Mouse (Mus musculus): ENCODE measurements around the gene Plp2. TPM values are rescaled to one million over a fixed set of nuclear protein-coding genes. Genes with fewer than 3 reads are reported as not detected.

Plp2 gene
- polyA plus RNA-seq, 2 experiments: 27.3 to 29.0 TPM

DNA sequence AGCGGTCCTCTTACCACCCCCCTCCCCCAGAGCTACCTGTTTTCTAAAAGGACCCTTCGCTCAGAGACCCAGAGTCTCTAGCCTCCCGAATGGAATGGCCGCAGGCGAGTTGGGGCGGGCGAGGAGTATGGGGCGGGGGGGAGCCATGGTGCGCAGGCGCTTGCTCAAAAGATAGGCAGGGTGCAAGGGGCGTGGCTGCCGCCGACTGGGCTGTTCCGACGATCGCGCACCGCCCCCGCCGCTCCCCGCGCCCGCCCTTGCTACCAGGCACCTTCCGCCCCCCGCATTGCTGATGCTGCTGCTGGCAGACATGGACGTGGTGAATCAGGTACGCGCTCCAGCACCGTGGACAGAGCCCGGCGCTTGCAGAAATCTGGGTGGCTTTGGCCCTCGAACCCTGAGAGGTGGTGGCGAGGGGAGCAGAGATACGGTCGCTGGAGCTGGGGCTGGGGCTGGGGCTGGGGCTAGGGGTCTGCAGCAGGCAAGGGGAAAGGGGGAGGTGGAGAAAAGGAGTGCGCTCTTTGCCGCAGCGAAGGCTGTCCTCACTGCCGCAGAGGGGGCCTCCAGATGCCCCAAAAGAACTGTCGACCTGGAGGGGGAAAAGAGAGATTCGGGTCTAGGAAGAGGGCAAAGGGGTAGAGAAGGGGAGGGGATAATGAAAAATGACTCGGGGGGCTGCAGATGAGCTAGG is 32.6 kb downstream of the Plp2 start, which contains the start of gene Syp:
Gene Syp, plus strand, starts transcription at position 71 of the 691 bp plus-strand sequence.
- Histone ChIP-seq H3K36me3 (replicated peaks; ENCODE audit: control insufficient read depth, insufficient read depth, low read depth) (no peaks in the 10 kb centered on the region), H3K27me3 (ENCODE audit: control insufficient read depth, insufficient read depth, low read length) (peaks cover 4% of the 10 kb centered on the region), H3K4me2 (ENCODE audit: low read depth) (peak within 1 kb of the TSS; percentile 64), H3K4me1 (replicated peaks; ENCODE audit: control insufficient read depth in 2 of 2, insufficient read depth in 2 of 2, low read length in 1 of 2) (peaks cover 0 to 4% of the 10 kb centered on the region in 2 experiments; a peak in 2 of 4 replicates), H3K9ac (replicated peaks) (0 out of 2 replicates have a peak within 1 kb of the TSS, but pooled peaks have one; percentile 18), H3K27ac (no peak within 1 kb of the TSS), H3K4me3 (ENCODE audit: insufficient read depth in 1 of 2, low read depth in 2 of 2, low read length in 2 of 2) (peak within 1 kb of the TSS; percentile 27 to 33; a peak in 3 of 4 replicates), H3K9me3 (ENCODE audit: control insufficient read depth, low read length) (no peaks in the 10 kb centered on the region)
- peak; percentile 54 to 61 (median 57) for DNase-seq (ENCODE audit: low read depth in 3 of 3, low spot score in 3 of 3)
- WGBS (ENCODE audit: insufficient replicate concordance): 13% methylated on average over 33 of the region's 42 CpGs
- peak; percentile 89 for ATAC-seq (ENCODE audit: insufficient read depth)
- no peak for TF ChIP-seq CTCF (IDR thresholded peaks at IDR 0.05; ENCODE audit: low read depth)
- TF ChIP-seq EP300 (IDR thresholded peaks at IDR 0.05; ENCODE audit: low read depth): no peak

DNA sequence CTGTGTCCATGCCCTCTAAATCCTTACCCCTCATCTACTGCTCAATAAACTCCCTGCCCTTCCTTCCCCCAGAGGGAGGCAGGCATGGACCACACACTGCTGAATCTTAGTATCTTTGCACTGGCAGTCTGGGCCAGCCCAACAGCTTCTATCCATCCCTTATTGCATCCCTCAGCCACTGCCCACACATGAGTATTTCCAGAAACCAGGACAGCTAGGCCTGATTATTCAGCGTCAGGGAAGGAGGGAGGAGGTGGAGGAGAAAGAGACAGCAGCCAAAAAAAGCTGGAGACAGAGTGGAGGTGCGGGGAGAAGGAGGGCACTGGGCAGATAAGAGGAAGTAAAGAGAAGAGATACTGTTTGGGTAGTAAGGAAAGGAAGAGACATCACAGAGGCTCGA is 36.1 kb downstream of the Plp2 start:
- H3K4me1 ChIP-seq (replicated peaks; ENCODE audit: control insufficient read depth in 2 of 2, insufficient read depth in 2 of 2, low read length in 1 of 2): peaks cover 0 to 2% of the 10 kb centered on the region in 2 experiments; a peak in 2 of 4 replicates
- no peak for DNase-seq (ENCODE audit: low read depth in 3 of 3, low spot score in 3 of 3)
- no peaks in the 10 kb centered on the region for H3K9me3 ChIP-seq (ENCODE audit: control insufficient read depth, low read length)
- no peak overlapping the region for H3K27ac ChIP-seq
- H3K9ac ChIP-seq (replicated peaks): no peak overlapping the region
- no peak overlapping the region for H3K4me3 ChIP-seq (ENCODE audit: insufficient read depth in 1 of 2, low read depth in 2 of 2, low read length in 2 of 2)
- 33% methylated on average over 3 of the region's 3 CpGs for WGBS (ENCODE audit: insufficient replicate concordance)
- no peak for ATAC-seq (ENCODE audit: insufficient read depth)
- no peaks in the 10 kb centered on the region for H3K36me3 ChIP-seq (replicated peaks; ENCODE audit: control insufficient read depth, insufficient read depth, low read depth)
- peaks cover 4% of the 10 kb centered on the region for H3K27me3 ChIP-seq (ENCODE audit: control insufficient read depth, insufficient read depth, low read length)
- TF ChIP-seq EP300 (IDR thresholded peaks at IDR 0.05; ENCODE audit: low read depth) (no peak), CTCF (IDR thresholded peaks at IDR 0.05; ENCODE audit: low read depth) (no peak)
- H3K4me2 ChIP-seq (ENCODE audit: low read depth): no peak overlapping the region

DNA sequence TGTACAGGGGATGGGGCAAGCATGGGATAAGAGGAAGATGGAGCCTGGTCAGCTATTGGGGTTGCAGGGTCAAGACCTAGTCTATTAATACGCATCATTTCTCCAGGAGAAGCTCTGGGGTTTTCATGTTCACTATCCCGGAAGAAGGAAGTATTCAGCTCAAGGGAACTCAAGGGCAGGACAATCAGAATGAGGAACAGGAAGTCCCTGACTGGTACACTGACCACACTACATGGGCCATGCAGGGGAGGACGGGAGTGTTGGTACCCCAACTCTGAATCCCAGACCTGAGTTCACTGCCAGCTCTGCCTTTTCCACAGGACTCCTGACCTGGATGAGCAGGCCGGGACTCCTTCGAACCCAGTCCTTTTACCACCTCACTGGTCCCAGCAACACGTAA is 38.6 kb downstream of the Plp2 start:
- Histone ChIP-seq H3K9me3 (ENCODE audit: control insufficient read depth, low read length) (no peaks in the 10 kb centered on the region), H3K27ac (no peak overlapping the region), H3K4me1 (replicated peaks; ENCODE audit: control insufficient read depth in 2 of 2, insufficient read depth in 2 of 2, low read length in 1 of 2) (no peaks in the 10 kb centered on the region), H3K4me3 (ENCODE audit: insufficient read depth in 1 of 2, low read depth in 2 of 2, low read length in 2 of 2) (no peak overlapping the region), H3K36me3 (replicated peaks; ENCODE audit: control insufficient read depth, insufficient read depth, low read depth) (no peaks in the 10 kb centered on the region), H3K4me2 (ENCODE audit: low read depth) (no peak overlapping the region), H3K9ac (replicated peaks) (no peak overlapping the region), H3K27me3 (ENCODE audit: control insufficient read depth, insufficient read depth, low read length) (no peaks in the 10 kb centered on the region)
- no peak for ATAC-seq (ENCODE audit: insufficient read depth)
- DNase-seq (ENCODE audit: low read depth in 3 of 3, low spot score in 3 of 3): no peak
- WGBS (ENCODE audit: insufficient replicate concordance): 63% methylated on average over 6 of the region's 6 CpGs
- TF ChIP-seq CTCF (IDR thresholded peaks at IDR 0.05; ENCODE audit: low read depth) (no peak), EP300 (IDR thresholded peaks at IDR 0.05; ENCODE audit: low read depth) (no peak)

Other genes starting within 250 kb of the Plp2 start
- gene Foxp3, start 97.7 kb downstream of the Plp2 start, polyA plus RNA-seq (2012; rRNA removed): not detected in 2 replicates
- gene Foxp3, start 97.7 kb downstream of the Plp2 start, polyA plus RNA-seq (2014; fragmentation: Nextera tagmentation; extraction: Ambion mirVana): not detected in 2 replicates
- gene Ppp1r3f, start 97.1 kb downstream of the Plp2 start, polyA plus RNA-seq (2012; rRNA removed): 0.42 and 0.56 TPM in 2 replicates
- gene Ppp1r3f, start 97.1 kb downstream of the Plp2 start, polyA plus RNA-seq (2014; fragmentation: Nextera tagmentation; extraction: Ambion mirVana): 0.06 TPM in 2 replicates
- gene Ccdc22, start 65.9 kb downstream of the Plp2 start, polyA plus RNA-seq (2012; rRNA removed): 9.0 TPM in 2 replicates
- gene Ccdc22, start 65.9 kb downstream of the Plp2 start, polyA plus RNA-seq (2014; fragmentation: Nextera tagmentation; extraction: Ambion mirVana): 16.7 and 19.0 TPM in 2 replicates
- gene Cacna1f, start 64.3 kb downstream of the Plp2 start, polyA plus RNA-seq (2012; rRNA removed): 0.04 and 0.06 TPM in 2 replicates
- gene Cacna1f, start 64.3 kb downstream of the Plp2 start, polyA plus RNA-seq (2014; fragmentation: Nextera tagmentation; extraction: Ambion mirVana): 0.03 and 0.11 TPM in 2 replicates
- gene Syp, start 32.9 kb downstream of the Plp2 start, polyA plus RNA-seq (2012; rRNA removed): 0.34 and 0.39 TPM in 2 replicates
- 0.05 and 0.25 TPM in 2 replicates for gene Syp, start 32.9 kb downstream of the Plp2 start, polyA plus RNA-seq (2014; fragmentation: Nextera tagmentation; extraction: Ambion mirVana)
- gene Prickle3, start 14.1 kb downstream of the Plp2 start, polyA plus RNA-seq (2012; rRNA removed): 1.2 and 1.3 TPM in 2 replicates
- gene Prickle3, start 14.1 kb downstream of the Plp2 start, polyA plus RNA-seq (2014; fragmentation: Nextera tagmentation; extraction: Ambion mirVana): 0.34 and 1.0 TPM in 2 replicates
- gene Magix, start 9.9 kb upstream of the Plp2 start, polyA plus RNA-seq (2012; rRNA removed): 0.02 and 0.04 TPM in 2 replicates
- gene Magix, start 9.9 kb upstream of the Plp2 start, polyA plus RNA-seq (2014; fragmentation: Nextera tagmentation; extraction: Ambion mirVana): 0.20 TPM in 1 of 2 replicates, not detected in the other
- 4.4 and 7.0 TPM in 2 replicates for gene Gpkow, start 25.7 kb upstream of the Plp2 start, polyA plus RNA-seq (2012; rRNA removed)
- 12.6 and 14.6 TPM in 2 replicates for gene Gpkow, start 25.7 kb upstream of the Plp2 start, polyA plus RNA-seq (2014; fragmentation: Nextera tagmentation; extraction: Ambion mirVana)
- gene Wdr45, start 42.9 kb upstream of the Plp2 start, polyA plus RNA-seq (2012; rRNA removed): 11.8 and 12.1 TPM in 2 replicates
- 7.5 and 10.0 TPM in 2 replicates for gene Wdr45, start 42.9 kb upstream of the Plp2 start, polyA plus RNA-seq (2014; fragmentation: Nextera tagmentation; extraction: Ambion mirVana)
- 0.09 and 0.18 TPM in 2 replicates for gene Gm45208, start 50.9 kb upstream of the Plp2 start, polyA plus RNA-seq (2012; rRNA removed)
- gene Gm45208, start 50.9 kb upstream of the Plp2 start, polyA plus RNA-seq (2014; fragmentation: Nextera tagmentation; extraction: Ambion mirVana): not detected in 2 replicates
- 4.3 and 5.7 TPM in 2 replicates for gene Praf2, start 57.0 kb upstream of the Plp2 start, polyA plus RNA-seq (2012; rRNA removed)
- 4.0 and 6.6 TPM in 2 replicates for gene Praf2, start 57.0 kb upstream of the Plp2 start, polyA plus RNA-seq (2014; fragmentation: Nextera tagmentation; extraction: Ambion mirVana)
- 1.4 and 2.0 TPM in 2 replicates for gene Ccdc120, start 79.5 kb upstream of the Plp2 start, polyA plus RNA-seq (2012; rRNA removed)
- 1.5 and 2.3 TPM in 2 replicates for gene Ccdc120, start 79.5 kb upstream of the Plp2 start, polyA plus RNA-seq (2014; fragmentation: Nextera tagmentation; extraction: Ambion mirVana)
- gene Tfe3, start 91.2 kb upstream of the Plp2 start, polyA plus RNA-seq (2012; rRNA removed): 4.6 and 4.7 TPM in 2 replicates
- gene Tfe3, start 91.2 kb upstream of the Plp2 start, polyA plus RNA-seq (2014; fragmentation: Nextera tagmentation; extraction: Ambion mirVana): 5.7 and 7.3 TPM in 2 replicates
- 23.3 and 31.3 TPM in 2 replicates for gene Gripap1, start 118.4 kb upstream of the Plp2 start, polyA plus RNA-seq (2012; rRNA removed)
- gene Gripap1, start 118.4 kb upstream of the Plp2 start, polyA plus RNA-seq (2014; fragmentation: Nextera tagmentation; extraction: Ambion mirVana): 17.7 and 19.7 TPM in 2 replicates
- gene Kcnd1, start 150.9 kb upstream of the Plp2 start, polyA plus RNA-seq (2012; rRNA removed): 0.37 and 0.43 TPM in 2 replicates
- gene Kcnd1, start 150.9 kb upstream of the Plp2 start, polyA plus RNA-seq (2014; fragmentation: Nextera tagmentation; extraction: Ambion mirVana): 0.19 TPM in 2 replicates
- gene Otud5, start 170.0 kb upstream of the Plp2 start, polyA plus RNA-seq (2012; rRNA removed): 30.0 and 30.4 TPM in 2 replicates
- 26.9 and 28.8 TPM in 2 replicates for gene Otud5, start 170.0 kb upstream of the Plp2 start, polyA plus RNA-seq (2014; fragmentation: Nextera tagmentation; extraction: Ambion mirVana)
- gene Pim2, start 206.9 kb upstream of the Plp2 start, polyA plus RNA-seq (2012; rRNA removed): 2.8 and 2.9 TPM in 2 replicates
- 2.3 and 2.4 TPM in 2 replicates for gene Pim2, start 206.9 kb upstream of the Plp2 start, polyA plus RNA-seq (2014; fragmentation: Nextera tagmentation; extraction: Ambion mirVana)
- 13.1 and 13.6 TPM in 2 replicates for gene Slc35a2, start 212.6 kb upstream of the Plp2 start, polyA plus RNA-seq (2012; rRNA removed)
- gene Slc35a2, start 212.6 kb upstream of the Plp2 start, polyA plus RNA-seq (2014; fragmentation: Nextera tagmentation; extraction: Ambion mirVana): 6.6 and 6.7 TPM in 2 replicates
- 27.3 and 41.4 TPM in 2 replicates for gene Pqbp1, start 227.9 kb upstream of the Plp2 start, polyA plus RNA-seq (2012; rRNA removed)
- gene Pqbp1, start 227.9 kb upstream of the Plp2 start, polyA plus RNA-seq (2014; fragmentation: Nextera tagmentation; extraction: Ambion mirVana): 28.4 and 28.5 TPM in 2 replicates
- 18.2 and 18.6 TPM in 2 replicates for gene Timm17b, start 228.0 kb upstream of the Plp2 start, polyA plus RNA-seq (2012; rRNA removed)
- gene Timm17b, start 228.0 kb upstream of the Plp2 start, polyA plus RNA-seq (2014; fragmentation: Nextera tagmentation; extraction: Ambion mirVana): 105 and 109 TPM in 2 replicates
- gene Gm10491, start 236.4 kb upstream of the Plp2 start, polyA plus RNA-seq (2012; rRNA removed): not detected in 2 replicates
- gene Gm10491, start 236.4 kb upstream of the Plp2 start, polyA plus RNA-seq (2014; fragmentation: Nextera tagmentation; extraction: Ambion mirVana): not detected in 2 replicates
- gene Gm10490, start 238.2 kb upstream of the Plp2 start, polyA plus RNA-seq (2012; rRNA removed): not detected in 2 replicates
- gene Gm10490, start 238.2 kb upstream of the Plp2 start, polyA plus RNA-seq (2014; fragmentation: Nextera tagmentation; extraction: Ambion mirVana): not detected in 2 replicates
- gene Pcsk1n, start 248.4 kb upstream of the Plp2 start, polyA plus RNA-seq (2012; rRNA removed): 0.19 TPM in 1 of 2 replicates, not detected in the other
- gene Pcsk1n, start 248.4 kb upstream of the Plp2 start, polyA plus RNA-seq (2014; fragmentation: Nextera tagmentation; extraction: Ambion mirVana): 0.08 TPM in 1 of 2 replicates, not detected in the other